Mouse (Mus musculus) left cerebral cortex, postnatal 14 days (tissue): ENCODE data around the gene Vasp. TPM values are rescaled to one million over a fixed set of nuclear protein-coding genes. Genes with fewer than 3 reads are reported as not detected.

ENCODE experiments used
- DNase-seq, 2 experiments: peaks; one replicate each; pipeline ENCODE4 v3.0.0; 2021 to 2022; ENCODE audit warnings: low spot score in 2 of 2, mixed read lengths in 1 of 2
- intact Hi-C: fragments of 180-260 bp; cut with DNase I; formaldehyde crosslinking; loops from one replicate; pipeline ENCODE4 v1.15.1; 2025
- total RNA-seq, 2 experiments: library from RNA; stranded (reverse); gene quantifications; 2 replicates each; pipeline ENCODE4 v1.2.3; 2021

Gene Vasp
- total RNA-seq, 2 experiments from 2014 or later: 18.4 to 21.1 TPM

GRCm38 (mm10) chr7:19220061-19220460 is 51.6 kb downstream of the Vasp start:
- no peak for DNase-seq
- intact Hi-C loops: no loop called here

DNA sequence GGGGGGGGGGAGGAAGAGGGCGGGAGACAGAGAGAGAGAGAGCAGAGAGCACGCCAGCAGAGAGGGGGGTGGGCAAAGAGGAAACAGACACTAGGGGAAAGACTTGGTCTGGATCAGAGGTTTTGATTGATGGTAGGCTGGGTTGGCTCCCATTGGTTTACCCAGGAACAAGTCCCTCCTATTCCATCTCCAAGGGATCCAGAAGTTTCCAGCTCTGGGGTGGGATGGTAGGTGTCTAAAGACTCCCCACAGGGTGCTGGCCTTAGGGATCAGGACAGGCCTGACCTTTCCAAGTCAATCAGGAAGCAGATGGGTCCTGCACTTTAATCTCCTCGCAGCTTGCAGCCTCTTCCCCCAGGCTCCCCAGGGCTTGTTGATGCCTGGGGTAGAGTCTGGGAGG is 53.7 kb downstream of the Vasp start:
- DNase-seq: no peak
- intact Hi-C loops: no loop called here

DNA sequence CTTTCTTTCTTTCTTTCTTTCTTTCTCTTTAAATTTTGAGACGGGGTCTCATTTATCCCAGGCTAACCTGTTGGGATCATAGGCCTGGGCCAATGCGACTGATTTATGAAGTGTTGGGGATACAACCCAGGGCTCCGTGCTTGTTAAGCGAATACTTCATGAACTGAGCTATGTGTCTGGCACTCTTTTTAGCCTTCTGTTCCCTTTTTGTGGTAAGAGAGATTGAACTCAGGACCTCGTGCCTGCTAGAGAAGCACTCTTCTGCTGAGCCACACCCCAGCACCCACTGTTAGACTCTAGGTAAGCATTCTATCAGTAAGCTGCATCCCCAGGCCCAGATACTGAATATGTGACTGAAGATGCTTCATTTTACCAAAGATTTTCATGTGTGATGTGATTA is 54.1 kb downstream of the Vasp start:
- DNase-seq: no peak
- intact Hi-C loops: no loop called here

- intact Hi-C loops: loop anchor here (5.0 kb wide), 2 partner anchors 38 to 58 kb away; partner anchors contain the start of gene Eml2
- no peak for DNase-seq
These were observed 56.7 kb downstream of the Vasp start for GRCm38 (mm10) chr7:19214940-19215339.

DNA sequence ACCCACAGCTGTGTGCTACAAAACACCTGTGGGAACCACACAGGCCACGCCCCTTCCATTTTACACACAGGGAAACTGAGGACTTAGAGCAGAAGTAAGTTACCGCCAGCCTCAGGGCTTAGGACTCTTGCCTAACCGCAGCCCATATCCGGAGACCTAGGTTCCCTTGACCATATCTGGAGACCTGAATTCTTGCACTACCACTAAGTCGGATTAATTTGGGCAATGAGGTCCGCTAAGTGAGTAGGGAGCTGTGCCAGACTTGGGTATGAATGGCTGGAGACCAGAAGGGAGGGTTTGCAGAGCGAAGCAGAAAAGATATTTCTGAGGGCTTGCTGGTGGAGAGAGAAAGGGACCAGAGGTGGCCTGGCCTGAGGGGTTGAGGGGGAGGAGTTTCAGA is 57.2 kb downstream of the Vasp start:
- no peak for DNase-seq
- intact Hi-C loops: loop anchor here (5.0 kb wide), 2 partner anchors 37 to 57 kb away; partner anchors contain the start of gene Eml2

GRCm38 (mm10) chr7:19213385-19213784 is 58.2 kb downstream of the Vasp start:
- intact Hi-C loops: loop anchor here (5.0 kb wide), 2 partner anchors 36 to 56 kb away; partner anchors contain the start of gene Eml2
- no peak for DNase-seq

DNA sequence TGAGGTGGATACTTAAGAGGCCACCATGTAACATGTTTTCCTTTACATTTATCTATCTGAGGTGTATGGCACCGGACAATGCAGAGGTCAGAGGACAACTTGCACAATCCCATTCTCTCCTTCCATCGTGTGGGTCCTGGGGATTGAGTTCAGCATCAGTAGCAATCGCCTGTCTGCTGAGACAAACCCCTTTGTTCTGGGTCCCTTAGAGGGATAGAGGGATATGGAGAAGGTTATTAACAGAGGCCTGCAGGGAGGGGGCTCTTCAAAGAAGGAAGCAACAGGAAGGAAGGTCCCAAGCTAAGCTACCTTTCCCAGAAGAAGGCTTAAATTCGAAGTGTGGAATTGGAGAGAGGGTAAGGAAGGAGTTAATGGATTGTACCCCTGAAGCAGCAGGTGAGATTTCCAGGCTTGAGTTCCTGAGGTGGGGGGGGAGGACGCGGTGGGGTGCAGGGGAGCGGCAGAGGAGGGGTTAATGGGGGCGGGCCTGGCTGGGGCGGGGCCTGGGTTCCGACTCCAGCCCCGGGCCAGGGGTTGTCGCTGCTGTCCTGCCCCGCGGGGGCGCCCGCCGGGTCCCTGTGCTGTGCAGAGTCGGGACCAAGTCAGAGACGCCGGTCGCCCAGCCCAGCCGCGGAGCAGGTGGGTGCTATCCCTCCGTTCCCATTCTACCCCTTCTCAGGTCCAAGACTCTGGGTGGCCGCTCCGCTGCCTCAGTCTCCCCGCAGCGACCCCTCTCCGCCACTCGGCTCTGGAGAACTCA is 59.4 kb downstream of the Vasp start, which contains the start of gene Gpr4:
Gpr4 (plus strand) TSS at position 543 of the 760 bp plus-strand sequence.
- intact Hi-C loops: loop anchor here (5.0 kb wide), 2 partner anchors 35 to 55 kb away; partner anchors contain the start of gene Eml2
- DNase-seq: no peak

- no peak for DNase-seq
- intact Hi-C loops: loop anchor here (5.0 kb wide), 2 partner anchors 34 to 54 kb away; partner anchors contain the start of gene Eml2
These were observed 60.5 kb downstream of the Vasp start for GRCm38 (mm10) chr7:19211041-19211675.

GRCm38 (mm10) chr7:19210010-19210409 is 61.6 kb downstream of the Vasp start:
- intact Hi-C loops: loop anchor here (5.0 kb wide), 2 partner anchors 33 to 53 kb away; partner anchors contain the start of gene Eml2
- no peak for DNase-seq

DNA sequence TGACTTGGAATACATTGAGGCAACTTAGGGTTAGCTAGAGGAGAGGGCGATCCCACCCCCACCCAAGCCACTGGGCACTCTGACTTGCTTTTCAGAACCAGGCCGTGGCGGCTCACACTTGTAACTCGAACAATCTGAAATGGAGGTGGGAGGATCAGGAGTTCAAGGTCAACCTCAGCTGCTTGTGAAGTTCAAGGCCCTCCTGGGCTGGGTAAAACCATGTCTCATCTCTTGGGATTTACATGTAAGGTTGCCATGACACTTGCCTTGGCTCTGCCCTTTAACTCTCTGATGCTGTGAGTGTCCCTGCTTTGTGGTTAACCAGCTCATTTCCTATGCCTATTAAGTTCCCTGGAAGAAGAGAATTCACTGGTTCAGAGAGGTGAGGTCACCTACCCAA is 62.1 kb downstream of the Vasp start:
- DNase-seq: no peak
- intact Hi-C loops: no loop called here

DNA sequence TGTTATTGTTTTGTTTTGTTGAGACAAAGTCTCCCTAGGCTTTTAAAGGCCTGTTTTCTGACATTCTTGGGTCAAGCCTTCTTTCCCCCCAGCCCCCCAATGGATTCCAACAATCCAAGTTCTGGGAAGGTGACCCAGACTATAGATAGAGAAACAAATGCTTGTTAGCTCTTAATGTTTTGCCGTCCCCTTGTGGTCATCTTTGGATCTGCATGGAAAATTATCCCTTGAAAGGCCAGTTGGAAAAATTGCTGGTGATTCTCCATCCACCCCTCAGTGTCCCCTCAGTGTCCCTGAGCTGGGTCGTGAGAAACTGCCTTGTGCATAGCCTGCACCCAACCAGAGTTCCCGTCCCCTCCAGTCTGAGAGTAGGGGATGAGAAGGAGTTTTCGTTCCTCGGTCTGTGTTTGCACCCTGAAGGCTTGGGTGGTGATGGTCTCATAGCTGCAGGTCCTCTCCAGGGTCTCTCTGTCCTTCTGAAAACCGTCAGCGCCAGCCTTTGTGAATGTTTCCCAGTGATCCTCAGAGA is 62.6 kb downstream of the Vasp start:
- DNase-seq: peak; percentile 57 to 72
- intact Hi-C loops: no loop called here

DNA sequence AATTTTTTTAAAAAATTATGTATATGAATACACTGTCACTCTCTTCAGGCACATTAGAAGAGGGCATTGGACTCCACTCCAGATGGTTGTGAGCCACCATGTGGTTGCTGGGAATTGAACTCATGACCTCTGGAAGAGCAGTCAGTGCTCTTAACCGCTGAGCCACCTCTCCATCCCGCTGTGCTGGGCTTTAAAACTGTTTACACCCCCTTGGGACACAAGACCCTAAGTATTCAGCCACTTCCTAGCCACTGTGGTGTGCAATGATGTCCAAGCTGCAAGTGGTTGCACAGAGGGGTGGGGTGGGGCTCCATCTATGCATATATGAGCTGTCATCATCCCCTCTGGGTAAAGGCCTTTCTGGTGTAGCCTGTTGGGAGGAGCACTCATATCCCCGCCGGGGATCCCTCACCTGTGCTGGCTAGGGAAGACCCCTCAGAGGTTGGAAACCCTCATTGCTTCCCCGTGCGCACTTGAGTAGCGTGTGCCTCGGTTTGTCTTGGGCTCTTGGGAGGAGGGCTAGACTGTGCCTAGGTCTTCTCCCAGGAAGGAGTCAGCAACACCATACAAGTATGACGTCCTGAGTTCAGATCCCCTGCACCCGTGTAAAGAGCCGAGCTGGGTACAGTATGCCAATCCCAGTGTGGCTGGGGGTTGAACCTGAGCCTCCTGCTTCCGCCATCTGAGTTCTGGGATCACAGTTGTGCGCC is 63.3 kb downstream of the Vasp start:
- DNase-seq: no peak
- intact Hi-C loops: no loop called here

Other genes with a start within 250 kb of the Vasp start
- not detected for gene Foxa3, start 248.3 kb downstream of the Vasp start, total RNA-seq
- 100 to 1,000 TPM; 106 to 109 TPM for gene Sympk, start 247.4 kb downstream of the Vasp start, total RNA-seq
- gene Rsph6a, start 217.1 kb downstream of the Vasp start, total RNA-seq: under 1 TPM; 0.29 to 0.49 TPM
- gene Dmwd, start 195.6 kb downstream of the Vasp start, total RNA-seq: 100 to 1,000 TPM; 151 to 162 TPM
- gene Dmpk, start 188.0 kb downstream of the Vasp start, total RNA-seq: 10 to 100 TPM; 34.3 to 36.7 TPM
- gene Six5, start 177.2 kb downstream of the Vasp start, total RNA-seq: 1 to 10 TPM; 1.6 TPM
- gene Gm4969, start 153.4 kb downstream of the Vasp start, total RNA-seq: under 1 TPM; 0.48 to 0.76 TPM
- gene Fbxo46, start 152.0 kb downstream of the Vasp start, total RNA-seq: 10 to 100 TPM; 11.5 to 12.6 TPM
- 10 to 100 TPM; 19.6 to 21.9 TPM for gene Qpctl, start 122.5 kb downstream of the Vasp start, total RNA-seq
- 10 to 100 TPM; 84.3 to 88.7 TPM for gene Snrpd2, start 122.1 kb downstream of the Vasp start, total RNA-seq
- gene Gipr, start 105.7 kb downstream of the Vasp start, total RNA-seq: 1 to 10 TPM; 1.6 to 2.8 TPM
- gene Eml2, start 95.4 kb downstream of the Vasp start, total RNA-seq: 100 to 1,000 TPM; 167 to 183 TPM
- gene Gpr4, start 59.3 kb downstream of the Vasp start, total RNA-seq: 1 to 10 TPM; 5.2 to 5.5 TPM
- gene Opa3, start 43.5 kb downstream of the Vasp start, total RNA-seq: 10 to 100 TPM; 40.0 to 43.9 TPM
- under 1 TPM in 1 of 2 experiments, not detected in 1; 0.40 TPM for gene Ppm1n, start 8.2 kb upstream of the Vasp start, total RNA-seq
- gene Rtn2, start 10.8 kb upstream of the Vasp start, total RNA-seq: 100 to 1,000 TPM; 115 to 123 TPM
- 10 to 100 TPM in 1 of 2 experiments, 1 to 10 TPM in 1; 7.6 to 10.7 TPM for gene Fosb, start 38.2 kb upstream of the Vasp start, total RNA-seq
- gene Ercc1, start 73.0 kb upstream of the Vasp start, total RNA-seq: 10 to 100 TPM; 42.7 to 44.0 TPM
- 10 to 100 TPM; 20.6 to 20.9 TPM for gene Cd3eap, start 87.7 kb upstream of the Vasp start, total RNA-seq
- gene Ppp1r13l, start 87.9 kb upstream of the Vasp start, total RNA-seq: 1 to 10 TPM; 6.0 to 6.7 TPM
- gene Ercc2, start 110.2 kb upstream of the Vasp start, total RNA-seq: 10 to 100 TPM; 32.7 to 35.5 TPM
- gene Klc3, start 132.3 kb upstream of the Vasp start, total RNA-seq: 1 to 10 TPM in 1 of 2 experiments, under 1 TPM in 1; 0.75 to 2.2 TPM
- gene Ckm, start 133.0 kb upstream of the Vasp start, total RNA-seq: under 1 TPM; 0.36 to 0.86 TPM
- gene Mark4, start 187.0 kb upstream of the Vasp start, total RNA-seq: 10 to 100 TPM; 89.9 to 96.7 TPM
- gene Exoc3l2, start 191.5 kb upstream of the Vasp start, total RNA-seq: under 1 TPM; 0.37 to 0.80 TPM
- 1 to 10 TPM; 7.1 to 7.2 TPM for gene Bloc1s3, start 236.6 kb upstream of the Vasp start, total RNA-seq
- 10 to 100 TPM; 17.7 to 18.1 TPM for gene Trappc6a, start 236.6 kb upstream of the Vasp start, total RNA-seq
- 1 to 10 TPM in 1 of 2 experiments, under 1 TPM in 1; 0.68 to 1.1 TPM for gene Nkpd1, start 246.0 kb upstream of the Vasp start, total RNA-seq